Mouse (Mus musculus): Measurements from ENCODE around the gene Olfm3.

Gene Olfm3

GRCm38 (mm10) chr3:114903924-114904438 lies at the start of gene Olfm3:
Gene Olfm3, plus strand, starts transcription at chr3:114904078.
- DNase-seq, result peak; percentile 82

- no peak for DNase-seq
These were observed 14.1 kb upstream of the Olfm3 start for GRCm38 (mm10) chr3:114889764-114890163.

- peak; percentile 53 for DNase-seq
These were observed 950 bp downstream of the Olfm3 start for GRCm38 (mm10) chr3:114904633-114905423.

GRCm38 (mm10) chr3:114907537-114907936 lies 3.7 kb downstream of the Olfm3 start:
- DNase-seq, result no peak

GRCm38 (mm10) chr3:114908846-114909245 lies 5.0 kb downstream of the Olfm3 start:
- no peak for DNase-seq

GRCm38 (mm10) chr3:114920102-114920501 lies 16.2 kb downstream of the Olfm3 start:
- no peak for DNase-seq

- peak; percentile 86 for DNase-seq
These were observed 25.7 kb downstream of the Olfm3 start for GRCm38 (mm10) chr3:114929605-114930004.

GRCm38 (mm10) chr3:114930336-114930735 lies 26.5 kb downstream of the Olfm3 start:
- no peak for DNase-seq

- DNase-seq, result no peak
These were observed 26.9 kb downstream of the Olfm3 start for GRCm38 (mm10) chr3:114930796-114931195.

- DNase-seq, result no peak
These were observed 29.0 kb downstream of the Olfm3 start for GRCm38 (mm10) chr3:114932881-114933280.

GRCm38 (mm10) chr3:114954904-114955303 lies 51.0 kb downstream of the Olfm3 start:
- no peak for DNase-seq

GRCm38 (mm10) chr3:114959311-114959967 lies 55.6 kb downstream of the Olfm3 start:
- DNase-seq, result no peak

GRCm38 (mm10) chr3:114962316-114963083 lies 58.6 kb downstream of the Olfm3 start:
- DNase-seq, result peak; percentile 84

- DNase-seq, result no peak
These were observed 67.3 kb downstream of the Olfm3 start for GRCm38 (mm10) chr3:114971183-114971582.

- DNase-seq, result peak; percentile 51
These were observed 68.6 kb downstream of the Olfm3 start for GRCm38 (mm10) chr3:114972522-114972921.

GRCm38 (mm10) chr3:114990828-114991227 lies 87.0 kb downstream of the Olfm3 start:
- peak; percentile 28 for DNase-seq

- DNase-seq, result no peak
These were observed 92.1 kb downstream of the Olfm3 start for GRCm38 (mm10) chr3:114995956-114996355.

GRCm38 (mm10) chr3:115027560-115027959 lies 123.7 kb downstream of the Olfm3 start:
- DNase-seq, result no peak

- no peak for DNase-seq
These were observed 124.2 kb downstream of the Olfm3 start for GRCm38 (mm10) chr3:115028046-115028445.

GRCm38 (mm10) chr3:115028611-115029010 lies 124.7 kb downstream of the Olfm3 start:
- DNase-seq, result peak; percentile 73

GRCm38 (mm10) chr3:115049060-115049459 lies 145.2 kb downstream of the Olfm3 start:
- DNase-seq, result no peak

GRCm38 (mm10) chr3:115064901-115065300 lies 161.0 kb downstream of the Olfm3 start:
- peak; percentile 41 for DNase-seq

All from cerebellum, adult 8-10 months (tissue).